Mouse (Mus musculus): ENCODE results near the gene Sppl3. TPM values are rescaled to one million over a fixed set of nuclear protein-coding genes. Genes with fewer than 3 reads are reported as not detected.
"Not testable (repeated sequence)": the region's sequence is repeated elsewhere in the genome, so short reads cannot be mapped to it uniquely, and the experiment has no call there.

Sppl3 gene
- total RNA-seq, 2 experiments from 2014 or later, result 97.4 to 104 TPM

GRCm38 (mm10) chr5:115072143-115072542 lies 61.2 kb downstream of the Sppl3 start:
- peak in 1 of 2 experiments; percentile 21 for DNase-seq (ENCODE audit: low spot score in 2 of 2)

GRCm38 (mm10) chr5:115073306-115073705 lies 62.4 kb downstream of the Sppl3 start:
- DNase-seq (ENCODE audit: low spot score in 2 of 2), result not testable (repeated sequence)

GRCm38 (mm10) chr5:115074749-115075148 lies 63.8 kb downstream of the Sppl3 start:
- no peak for DNase-seq (ENCODE audit: low spot score in 2 of 2)

- peak; percentile 77 to 80 for DNase-seq (ENCODE audit: low spot score in 2 of 2)
These were observed 65.4 kb downstream of the Sppl3 start for GRCm38 (mm10) chr5:115076144-115076901.

- DNase-seq (ENCODE audit: low spot score in 2 of 2), result no peak
These were observed 70.7 kb downstream of the Sppl3 start for GRCm38 (mm10) chr5:115081636-115082035.

GRCm38 (mm10) chr5:115083492-115083891 lies 72.6 kb downstream of the Sppl3 start:
- DNase-seq (ENCODE audit: low spot score in 2 of 2), result no peak

GRCm38 (mm10) chr5:115085675-115086074 lies 74.7 kb downstream of the Sppl3 start:
- DNase-seq (ENCODE audit: low spot score in 2 of 2), result no peak

- no peak for DNase-seq (ENCODE audit: low spot score in 2 of 2)
These were observed 78.8 kb downstream of the Sppl3 start for GRCm38 (mm10) chr5:115089592-115090268.

GRCm38 (mm10) chr5:115091015-115091414 lies 80.1 kb downstream of the Sppl3 start:
- no peak for DNase-seq (ENCODE audit: low spot score in 2 of 2)

GRCm38 (mm10) chr5:115091776-115092175 lies 80.8 kb downstream of the Sppl3 start:
- DNase-seq (ENCODE audit: low spot score in 2 of 2), result no peak

- no peak for DNase-seq (ENCODE audit: low spot score in 2 of 2)
These were observed 87.3 kb downstream of the Sppl3 start, which contains the start of gene Gm10401 for GRCm38 (mm10) chr5:115098195-115098594. Gm10401 (minus strand) TSS chr5:115098295.

GRCm38 (mm10) chr5:115099530-115099929 lies 88.6 kb downstream of the Sppl3 start:
- no peak for DNase-seq (ENCODE audit: low spot score in 2 of 2)

GRCm38 (mm10) chr5:115099991-115100390 lies 89.1 kb downstream of the Sppl3 start:
- no peak for DNase-seq (ENCODE audit: low spot score in 2 of 2)

GRCm38 (mm10) chr5:115100473-115100872 lies 89.5 kb downstream of the Sppl3 start:
- no peak for DNase-seq (ENCODE audit: low spot score in 2 of 2)

GRCm38 (mm10) chr5:115102231-115102630 lies 91.3 kb downstream of the Sppl3 start:
- DNase-seq (ENCODE audit: low spot score in 2 of 2), result no peak

- not testable (repeated sequence) for DNase-seq (ENCODE audit: low spot score in 2 of 2)
These were observed 92.3 kb downstream of the Sppl3 start for GRCm38 (mm10) chr5:115103253-115103652.

- DNase-seq (ENCODE audit: low spot score in 2 of 2), result no peak
These were observed 100.2 kb downstream of the Sppl3 start for GRCm38 (mm10) chr5:115111156-115111555.

GRCm38 (mm10) chr5:115113244-115113643 lies 102.3 kb downstream of the Sppl3 start:
- no peak for DNase-seq (ENCODE audit: low spot score in 2 of 2)

- no peak for DNase-seq (ENCODE audit: low spot score in 2 of 2)
These were observed 103.6 kb downstream of the Sppl3 start for GRCm38 (mm10) chr5:115114501-115114900.

- no peak for DNase-seq (ENCODE audit: low spot score in 2 of 2)
These were observed 105.5 kb downstream of the Sppl3 start for GRCm38 (mm10) chr5:115116426-115116825.

- DNase-seq (ENCODE audit: low spot score in 2 of 2), result no peak
These were observed 106.5 kb downstream of the Sppl3 start for GRCm38 (mm10) chr5:115117467-115117866.

GRCm38 (mm10) chr5:115118961-115119570 lies 108.1 kb downstream of the Sppl3 start, which contains the start of gene Acads:
Acads (minus strand) TSS chr5:115119346.
- DNase-seq (ENCODE audit: low spot score in 2 of 2), result peak; percentile 48 to 72

Data from layer of hippocampus, postnatal 10 days (tissue).